Mouse (Mus musculus): ENCODE data around the gene Creg2.
"Not testable (repeated sequence)": the region's sequence is repeated elsewhere in the genome, so short reads cannot be mapped to it uniquely, and the experiment has no call there.

Gene Creg2

DNA sequence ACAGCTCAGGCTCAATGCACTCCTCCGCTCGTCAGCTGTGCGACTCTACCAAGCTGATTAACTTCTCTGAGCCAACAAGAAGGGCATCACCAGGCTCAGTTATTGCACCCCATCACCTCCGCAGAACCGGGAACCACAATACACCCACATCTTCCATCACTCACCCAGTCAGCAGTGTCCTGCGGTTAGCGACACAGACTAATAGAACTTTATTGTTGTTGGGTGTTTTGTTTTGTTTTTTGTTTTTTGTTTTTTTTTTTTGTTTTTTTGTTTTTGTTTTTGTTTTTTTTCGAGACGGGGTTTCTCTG, at the start of gene Creg2:
TSS of gene Creg2 (minus strand) at position 234 of the 308 bp plus-strand sequence.
- DNase-seq, result no peak

DNA sequence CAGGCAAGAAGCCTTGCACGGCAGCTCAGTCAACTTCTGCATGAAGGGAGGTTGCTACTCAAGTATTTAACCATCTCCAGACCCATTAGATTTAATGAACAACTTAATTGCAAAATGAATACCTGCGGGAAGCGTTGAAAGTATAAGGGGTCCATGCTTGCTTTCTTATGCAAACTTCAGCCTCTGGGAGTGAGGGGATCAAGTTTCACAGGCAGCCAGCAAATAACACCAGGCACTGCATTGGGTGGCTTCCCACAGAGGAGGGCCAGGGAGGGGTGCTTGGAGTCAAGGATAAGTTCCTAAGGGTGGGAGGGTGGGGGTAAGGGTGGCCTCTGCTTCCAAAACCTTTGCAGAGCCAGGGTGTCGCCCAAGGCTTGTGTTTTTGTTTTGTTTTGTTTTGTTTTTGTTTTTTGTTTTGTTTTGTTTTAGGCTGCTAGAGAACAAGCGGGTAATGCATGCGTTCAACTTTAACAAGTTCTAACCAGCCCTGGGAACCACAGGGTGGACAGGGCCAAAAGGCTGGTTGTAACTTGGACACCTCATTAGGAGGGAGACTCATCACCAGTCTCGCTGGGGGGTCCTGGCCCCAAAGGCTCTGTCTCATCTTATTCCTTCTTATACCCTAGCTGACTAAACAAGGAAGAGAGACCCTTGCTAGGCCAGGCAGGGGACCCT, 49.5 kb upstream of the Creg2 start:
- DNase-seq, result no peak

DNA sequence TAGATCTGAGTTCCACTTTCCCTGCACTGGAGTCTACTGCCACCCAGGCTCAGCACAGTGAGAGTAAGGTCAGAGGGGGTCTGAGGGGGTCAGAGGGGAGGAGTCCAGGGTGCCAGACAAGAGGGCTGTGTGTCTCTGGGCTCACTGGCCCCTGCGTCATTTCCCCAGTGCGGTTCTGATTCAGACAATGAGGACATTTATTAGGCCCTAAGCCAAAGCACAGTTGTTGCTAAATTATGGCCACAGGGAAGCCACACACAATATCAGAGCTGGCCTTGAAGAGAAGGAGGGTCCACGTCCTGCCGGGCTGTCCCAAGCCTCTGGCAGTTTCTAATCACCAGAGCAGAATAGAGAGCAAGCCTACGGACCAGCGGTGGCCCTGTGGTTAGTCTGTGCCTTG, 47.2 kb upstream of the Creg2 start:
- DNase-seq, result no peak

DNA sequence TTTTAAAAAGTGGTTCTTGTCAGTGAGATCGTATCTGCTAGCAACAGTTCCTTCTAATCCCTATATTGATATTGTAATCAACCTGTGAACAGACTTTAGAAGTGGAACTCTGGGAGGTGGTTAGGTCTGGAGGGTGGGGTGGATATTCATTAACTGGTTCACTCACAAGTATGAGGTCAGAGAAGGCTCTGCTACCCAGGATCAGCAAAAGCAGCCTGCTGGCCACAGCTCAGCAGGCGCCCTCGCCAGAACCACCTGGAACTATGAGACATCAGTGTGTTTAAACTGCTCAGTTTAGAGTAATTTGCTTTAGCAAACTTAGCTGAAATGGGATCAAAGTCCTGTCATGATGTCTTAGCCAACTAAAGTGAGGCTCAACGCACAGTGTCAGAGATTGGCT, 43.9 kb upstream of the Creg2 start:
- no peak for DNase-seq

DNA sequence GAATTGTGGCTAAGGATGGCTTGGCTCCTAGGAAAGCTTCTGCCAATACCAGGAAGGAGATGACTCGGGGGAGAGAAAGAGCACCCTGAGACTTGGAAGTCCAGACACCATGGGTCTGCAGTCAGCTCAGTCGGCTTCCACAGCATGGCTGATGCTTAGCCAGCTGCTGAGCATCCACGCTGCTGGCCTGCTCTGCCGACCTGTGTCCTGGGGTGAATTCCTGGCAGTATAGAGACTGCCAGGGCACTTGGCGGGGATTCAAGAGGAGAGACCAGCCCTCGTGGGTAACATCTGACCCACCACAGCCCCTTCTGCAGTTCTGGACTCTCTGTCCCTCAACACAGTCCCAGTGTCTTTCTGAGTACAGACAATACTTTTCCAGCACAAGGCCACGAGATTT, 43.5 kb upstream of the Creg2 start:
- no peak for DNase-seq

DNA sequence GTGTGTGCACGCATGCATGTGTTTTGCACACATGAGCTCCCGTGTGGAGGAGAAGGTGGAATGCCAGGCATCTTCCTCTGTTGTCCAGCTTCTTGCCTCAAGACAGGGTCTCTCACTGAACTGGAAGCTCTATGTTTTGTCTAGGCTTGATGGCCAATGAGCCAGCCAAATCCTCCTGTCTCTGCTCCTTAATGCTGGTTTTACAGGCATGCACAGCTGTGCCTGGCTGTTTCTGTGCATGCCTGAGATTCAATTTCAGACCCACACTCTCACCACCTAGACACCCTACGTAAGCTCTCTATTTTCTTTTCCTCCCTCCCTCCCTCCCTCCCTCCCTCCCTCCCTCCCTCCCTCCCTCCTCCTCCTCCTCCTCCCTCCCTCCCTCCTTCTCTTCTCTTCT, 40.7 kb upstream of the Creg2 start:
- DNase-seq, result no peak

DNA sequence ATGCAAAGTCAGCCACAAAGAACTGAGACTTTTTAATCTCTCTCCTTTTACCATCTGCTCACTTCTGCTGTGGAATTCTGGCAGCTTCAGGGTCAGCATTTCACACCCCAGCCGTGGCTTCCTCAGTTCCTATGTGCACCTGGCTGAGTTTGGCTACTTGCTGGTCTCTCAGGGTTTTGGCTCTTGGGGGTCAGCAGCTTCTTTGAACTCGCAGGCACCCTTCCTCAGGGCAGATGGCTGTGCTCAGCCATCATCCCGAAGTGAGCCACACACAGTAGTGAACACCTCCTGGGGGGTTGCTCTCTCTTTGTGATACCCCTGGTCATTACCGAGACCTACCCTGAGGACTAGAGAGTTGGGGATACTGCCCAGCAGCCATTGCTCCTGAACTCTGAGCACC, 39.8 kb upstream of the Creg2 start:
- no peak for DNase-seq

DNA sequence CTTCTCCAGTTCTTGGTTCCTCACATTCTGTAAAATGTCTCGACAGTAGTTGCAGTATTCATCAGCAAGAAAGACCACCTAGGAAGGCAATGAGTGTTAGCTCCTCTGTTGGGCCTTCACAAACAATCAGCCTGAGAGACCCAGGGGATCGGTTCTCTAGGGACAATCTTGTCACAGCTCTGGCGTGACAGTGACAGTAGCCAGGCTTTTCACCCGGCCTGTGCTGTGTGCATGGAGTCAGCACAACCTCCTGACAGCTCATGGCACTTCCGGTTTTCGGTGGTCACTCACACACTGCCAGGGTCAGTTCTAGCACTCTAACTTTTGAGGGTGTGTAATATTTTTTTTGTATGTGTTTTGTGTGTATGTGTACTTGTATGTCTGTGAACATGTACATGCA, 37.3 kb upstream of the Creg2 start:
- no peak for DNase-seq

DNA sequence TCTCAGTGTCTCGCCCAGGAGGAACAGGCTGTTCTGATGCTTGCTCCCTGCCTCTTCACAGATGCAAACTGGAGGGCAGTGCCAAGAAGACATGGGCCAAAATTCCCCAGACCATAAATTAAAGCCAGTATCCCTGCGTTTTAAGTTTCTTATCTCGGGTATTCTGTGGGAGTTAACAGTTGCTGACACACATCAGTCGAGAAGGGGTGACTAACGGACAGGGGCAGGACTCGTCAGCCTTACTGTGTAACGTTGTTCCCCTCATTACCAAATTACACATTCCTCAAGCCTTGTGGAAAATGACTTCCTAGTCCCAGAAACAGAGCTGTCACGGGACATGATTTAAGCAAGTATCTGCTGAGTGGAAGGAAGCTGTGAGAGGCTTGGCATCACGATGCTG, 36.0 kb upstream of the Creg2 start:
- DNase-seq, result no peak

DNA sequence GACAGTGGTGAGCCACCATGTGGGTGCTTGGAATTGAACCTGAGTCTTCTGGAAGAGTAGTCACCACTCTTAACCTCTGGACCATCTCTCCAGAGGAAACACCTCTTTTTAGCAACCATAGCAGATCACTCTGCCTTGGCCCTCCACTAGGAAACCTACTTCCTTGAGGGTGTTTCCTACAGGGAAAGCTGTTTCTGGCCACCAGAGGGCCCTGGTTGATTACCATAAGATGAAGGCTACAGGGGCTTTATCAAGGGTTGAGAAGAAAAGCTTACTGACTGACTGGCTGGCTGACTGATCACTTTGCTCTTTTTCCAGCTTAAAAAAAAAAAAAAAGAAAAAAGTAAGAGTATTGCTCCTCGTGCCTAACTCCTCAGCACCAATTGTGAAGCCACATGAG, 34.6 kb upstream of the Creg2 start:
- DNase-seq, result peak; percentile 38

DNA sequence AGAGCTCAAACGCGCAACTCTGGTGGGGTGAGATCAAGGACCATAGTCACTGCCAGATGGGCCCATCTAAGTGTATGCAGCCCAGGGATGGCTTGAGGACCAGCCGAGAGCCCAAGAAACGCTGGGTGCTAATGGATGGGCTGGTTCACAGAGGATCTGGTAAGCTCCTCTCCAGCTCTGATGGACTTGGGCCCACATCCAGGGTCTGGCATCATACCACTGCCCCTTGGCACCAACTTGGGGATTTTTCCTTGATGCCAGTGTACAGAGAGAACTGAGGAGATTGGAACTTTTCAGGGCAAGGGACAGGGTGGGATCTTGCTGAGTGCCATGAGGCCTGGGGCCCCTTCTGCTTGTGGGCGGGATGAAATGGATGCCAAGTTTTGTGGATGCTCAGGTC, 30.4 kb upstream of the Creg2 start:
- no peak for DNase-seq

DNA sequence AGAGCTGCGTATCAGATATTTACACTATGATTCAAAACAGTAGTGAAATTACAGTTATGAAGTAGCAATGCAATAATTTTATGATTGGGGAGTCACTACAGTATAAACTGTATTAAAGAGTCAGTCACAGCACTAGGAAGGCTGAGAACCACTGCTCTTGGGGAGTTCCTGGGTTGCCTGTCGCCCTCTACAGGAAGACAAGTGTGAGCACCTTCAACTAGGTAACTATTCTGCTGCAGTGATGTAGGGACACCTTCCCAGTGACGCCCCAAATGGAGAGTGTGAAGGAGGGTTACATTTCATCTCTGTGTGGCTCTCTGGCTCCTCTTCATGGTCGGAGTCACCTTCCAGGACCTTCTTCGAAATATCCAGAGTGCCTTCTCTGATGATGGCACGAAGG, 29.3 kb upstream of the Creg2 start:
- DNase-seq, result no peak

DNA sequence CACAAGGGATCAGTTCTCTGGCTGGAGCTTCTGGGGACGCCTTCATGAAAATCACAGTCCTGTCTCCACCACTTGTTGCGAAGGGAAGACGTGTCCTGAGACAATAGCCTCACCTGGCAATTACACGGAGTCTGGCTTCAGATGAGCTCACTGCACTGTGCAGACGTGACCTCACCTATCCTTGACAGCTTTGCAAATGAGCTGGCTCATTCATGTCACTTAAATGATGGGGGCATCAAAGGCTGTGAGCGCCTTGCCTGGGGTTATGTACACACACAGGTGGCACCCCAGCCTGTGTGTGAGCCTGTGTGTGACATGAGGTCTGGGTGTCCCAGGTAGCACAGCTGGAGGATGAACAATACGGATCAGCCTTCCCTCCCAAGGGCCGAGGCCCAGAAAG, 27.6 kb upstream of the Creg2 start:
- no peak for DNase-seq

DNA sequence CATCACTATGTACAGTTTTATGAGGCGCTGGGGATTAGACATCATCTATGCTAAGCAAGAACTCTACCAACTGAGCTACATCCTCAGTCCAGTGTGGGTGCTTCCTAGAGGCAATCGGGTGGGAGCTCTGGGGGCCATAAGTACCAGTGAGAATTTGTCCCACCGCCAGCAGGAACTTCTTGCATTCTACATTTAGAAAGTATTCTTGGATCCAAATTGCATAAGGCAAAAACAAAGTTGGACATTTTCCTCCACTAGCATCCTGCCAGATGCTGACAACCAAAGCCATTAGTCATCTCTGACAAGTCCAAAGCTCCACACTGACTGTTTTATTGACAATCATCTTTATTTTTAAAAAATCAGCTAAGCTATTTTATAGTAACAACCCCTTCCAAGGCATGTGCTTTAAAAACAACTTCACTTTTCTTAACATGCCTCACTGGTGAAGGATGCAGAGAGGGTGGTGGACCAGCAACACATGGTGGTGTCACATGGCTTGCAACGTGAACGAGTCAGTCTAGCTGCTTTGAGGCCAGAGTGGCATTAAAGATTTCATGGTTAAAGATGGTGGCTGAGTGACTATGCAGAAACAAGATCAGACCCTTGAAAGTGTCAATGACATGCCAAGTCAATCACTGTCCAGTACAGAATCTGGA, 25.1 kb upstream of the Creg2 start:
- DNase-seq, result no peak

DNA sequence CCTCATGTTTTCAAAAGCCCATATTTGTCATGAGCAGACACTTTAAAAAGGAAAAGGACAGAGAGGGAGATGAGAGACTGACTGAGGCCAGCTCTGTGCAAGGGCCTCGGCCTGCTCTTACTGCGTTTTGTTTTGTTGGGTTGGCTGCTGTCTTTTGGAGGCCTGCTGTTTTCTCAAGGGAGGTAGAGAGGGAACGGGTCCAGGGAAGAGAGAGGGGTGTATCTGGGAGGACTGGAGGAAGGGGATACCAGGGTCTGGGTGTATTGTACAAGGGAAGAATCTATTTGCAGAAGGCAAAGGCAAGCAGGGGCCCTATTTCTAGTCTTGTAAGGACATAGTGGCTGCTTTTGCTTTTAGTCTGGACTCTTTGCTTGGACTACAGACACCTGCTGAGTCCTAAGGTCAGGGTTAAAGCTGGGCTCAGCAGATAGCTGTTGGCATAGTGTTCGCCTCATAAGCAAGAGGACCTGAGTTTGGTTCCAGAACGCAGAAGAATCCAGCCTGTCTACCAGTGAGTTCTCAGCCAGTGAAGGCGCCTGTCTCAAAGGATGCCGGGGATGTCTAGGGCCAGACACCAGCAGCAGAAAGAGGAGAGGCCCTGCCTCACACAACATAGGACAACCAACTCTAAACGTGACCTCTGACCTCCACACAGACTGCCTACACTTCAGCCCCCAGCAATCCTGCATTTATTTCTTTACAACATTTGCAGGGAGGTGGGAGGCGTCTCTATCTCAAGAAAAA, 21.3 kb upstream of the Creg2 start:
- DNase-seq, result no peak

DNA sequence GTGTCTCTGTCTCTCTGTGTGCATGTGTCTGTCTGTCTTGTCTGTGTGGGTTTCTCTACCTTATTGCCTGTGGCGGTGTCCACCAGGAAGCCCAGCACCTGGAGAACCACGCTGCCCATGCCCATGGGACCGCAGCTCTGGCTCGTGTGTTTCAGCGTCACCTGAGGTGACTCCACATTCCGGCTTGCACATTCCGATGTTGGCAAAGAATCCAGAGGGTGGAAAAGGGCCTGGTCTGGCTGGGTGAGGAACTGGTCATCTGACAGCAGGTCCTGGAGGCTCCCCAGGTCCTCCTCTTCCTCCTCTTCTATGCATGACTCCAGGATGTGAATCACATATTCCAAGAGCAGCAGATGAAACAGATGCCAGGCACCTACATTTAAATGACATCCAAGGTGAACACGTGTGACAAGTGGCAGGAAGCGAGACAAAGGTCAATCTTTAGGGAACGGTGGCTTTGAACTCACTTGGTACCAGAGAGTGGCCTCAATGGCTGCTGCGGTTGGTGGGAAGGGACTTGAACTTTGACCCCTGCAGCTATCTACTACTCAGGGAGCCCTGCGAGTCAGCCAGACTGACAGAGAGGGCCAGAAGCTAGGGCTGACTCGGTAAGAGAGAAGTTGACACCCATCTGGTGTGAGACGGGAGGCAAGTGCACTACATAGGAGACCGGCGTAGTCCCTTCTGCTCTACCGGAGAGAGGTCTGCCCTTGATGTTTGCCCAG, 19.1 kb upstream of the Creg2 start:
- DNase-seq, result no peak

DNA sequence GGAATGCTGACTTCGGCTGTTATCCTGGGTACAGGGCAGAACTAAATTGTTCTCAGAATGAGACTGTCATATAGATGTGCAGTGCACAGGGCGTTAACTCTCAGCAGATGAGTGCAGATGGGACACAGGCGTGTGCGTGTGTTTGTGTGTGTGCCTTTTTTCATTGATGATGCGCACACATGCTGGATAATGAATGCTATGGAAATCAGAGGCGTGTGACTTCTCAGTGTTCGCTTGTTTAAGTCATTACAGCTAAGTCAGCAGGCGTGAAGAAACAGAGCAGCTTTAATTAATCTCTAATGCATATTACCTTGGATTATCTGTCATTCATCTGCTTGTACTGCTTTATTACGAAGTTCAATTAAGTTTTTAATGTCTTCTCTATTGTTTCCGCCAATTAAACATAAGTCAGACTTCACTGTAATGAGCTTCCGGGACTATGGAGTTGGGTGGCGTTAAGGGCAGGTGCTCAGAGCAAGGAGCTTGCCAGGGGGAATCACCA, 15.5 kb upstream of the Creg2 start:
- DNase-seq, result no peak

DNA sequence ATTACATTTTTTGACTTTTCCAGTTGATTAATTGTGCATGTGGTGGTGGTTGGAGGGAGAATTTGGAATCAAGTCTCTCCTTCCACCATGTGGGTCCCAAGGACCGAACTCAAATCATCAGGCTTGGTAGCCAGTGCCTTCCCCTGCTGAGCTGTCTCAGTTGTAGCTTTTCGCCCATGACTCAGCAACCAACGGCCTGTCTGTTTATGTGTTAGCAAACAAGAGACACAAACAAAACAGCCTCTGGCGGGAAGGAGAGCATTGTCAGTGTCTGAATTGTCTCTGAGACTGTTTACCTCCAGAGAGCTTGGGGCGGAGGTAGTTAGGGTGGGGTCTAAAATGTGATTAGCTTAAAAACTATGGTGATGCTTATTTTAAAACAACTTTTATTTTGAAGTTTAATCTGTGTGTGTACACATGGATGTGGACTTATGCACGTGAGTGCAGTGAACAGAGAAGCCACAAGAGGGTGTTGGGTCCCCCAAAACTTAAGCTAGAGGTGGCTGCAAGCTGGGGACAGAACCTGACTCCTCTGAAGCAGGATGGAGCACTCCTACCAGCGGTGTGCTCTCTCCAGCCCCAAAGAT, 12.9 kb upstream of the Creg2 start:
- DNase-seq, result no peak

DNA sequence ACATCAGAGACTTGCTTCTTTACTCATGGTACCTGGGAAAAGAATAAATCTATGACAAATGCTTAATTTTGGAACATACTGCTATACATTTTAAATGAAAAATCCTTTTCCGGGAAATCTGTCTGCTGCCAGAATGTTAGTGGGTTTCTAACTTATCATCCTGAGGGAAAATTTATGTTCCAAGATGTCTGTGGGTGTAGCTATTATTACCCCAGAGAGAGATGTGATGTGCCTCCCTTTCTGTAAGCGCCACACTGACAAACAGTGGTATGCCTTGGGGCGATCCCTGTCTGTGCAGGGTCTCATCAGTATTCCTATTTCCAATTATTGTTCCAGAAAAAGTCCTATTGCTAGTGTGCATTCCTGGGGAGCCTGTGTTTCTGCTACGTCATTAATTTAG, 11.8 kb upstream of the Creg2 start:
- no peak for DNase-seq

DNA sequence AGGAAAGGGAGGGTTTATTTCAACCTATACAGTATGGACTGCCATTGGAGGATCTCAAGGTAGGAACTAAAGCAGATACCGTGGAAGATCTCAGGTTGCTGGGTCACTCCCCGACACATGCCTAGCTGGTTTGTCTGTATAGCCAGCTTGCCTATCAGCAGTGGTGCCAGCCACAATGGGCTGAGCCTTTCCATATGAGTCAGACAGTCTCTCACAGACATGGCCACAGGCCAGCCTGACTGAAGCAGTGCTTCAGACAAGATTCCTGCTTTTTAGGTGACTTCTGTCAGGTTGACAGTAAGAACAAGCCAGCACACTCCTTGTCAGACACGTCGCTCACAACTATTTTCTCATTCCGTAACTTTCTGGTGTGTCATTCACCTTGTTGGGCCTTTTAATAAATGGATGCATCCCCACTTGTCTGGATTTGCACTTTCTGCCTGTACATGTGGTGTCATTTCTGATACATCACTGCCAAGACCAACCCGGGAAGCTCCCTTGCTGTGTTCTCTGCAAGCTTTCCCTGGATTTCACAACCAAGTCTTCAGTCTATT, 5.8 kb upstream of the Creg2 start:
- DNase-seq, result no peak

DNA sequence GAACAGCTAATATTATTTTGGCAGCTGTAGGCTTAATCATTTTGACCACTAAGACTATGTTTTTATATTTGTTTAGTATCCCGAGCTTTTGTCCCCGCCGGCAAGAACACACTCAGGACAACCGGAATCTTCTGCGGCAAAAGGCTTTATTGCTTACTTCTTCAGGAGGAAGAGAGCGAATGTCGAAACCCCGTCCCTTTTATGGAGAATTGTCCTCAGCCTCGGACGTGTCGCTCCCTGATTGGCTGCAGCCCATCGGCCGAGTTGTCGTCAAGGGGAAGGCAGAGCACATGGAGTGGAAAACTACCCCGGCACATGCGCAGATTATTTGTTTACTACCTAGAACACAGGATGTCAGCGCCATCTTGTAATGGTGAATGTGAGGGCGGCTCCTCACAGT, 3.6 kb upstream of the Creg2 start:
- DNase-seq, result not testable (repeated sequence)

DNA sequence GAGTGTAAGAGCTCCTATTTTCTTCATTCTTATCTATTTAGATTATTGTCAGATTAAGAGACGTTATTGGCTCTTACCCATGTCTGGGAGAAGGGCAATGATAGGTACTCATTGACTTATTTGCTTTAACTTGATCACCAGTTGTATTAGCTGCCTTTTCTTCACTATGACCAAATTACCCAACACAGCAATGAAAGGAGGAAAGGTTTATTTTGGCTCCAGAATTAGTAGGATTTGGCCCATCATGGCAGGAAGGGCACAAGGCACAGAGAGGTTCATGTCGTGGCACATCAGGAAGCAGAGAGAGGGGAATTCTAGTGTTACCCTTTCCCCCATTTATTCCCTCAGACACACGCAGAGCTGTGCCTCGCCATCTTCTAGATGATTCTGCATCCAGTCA, 1.8 kb upstream of the Creg2 start:
- no peak for DNase-seq
